Mouse (Mus musculus) kidney, embryonic 15.5 days (tissue): ENCODE measurements around the gene Efcab8. TPM values are rescaled to one million over a fixed set of nuclear protein-coding genes. Genes with fewer than 3 reads are reported as not detected.
A peak's percentile ranks its signal among the peaks of the same experiment; 100 is the strongest.

Source experiments
- ATAC-seq: fragments of 200-750 bp; cut with Nextera tagmentation; replicated peaks from 2 replicates; pipeline ENCODE4 v1.8.0; 2017; ENCODE audit warnings: moderate TSS enrichment; ENCODE audit not compliant: low FRiP score
- H3K27ac ChIP-seq: fragments of 300-500 bp; sonication (generic); 2 replicates; pipeline ENCODE4 v1.5.1; 2015; ENCODE audit warnings: mild to moderate bottlenecking, inconsistent platforms
- H3K27me3 ChIP-seq: fragments of 300-500 bp; sonication (generic); 2 replicates; pipeline ENCODE4 v1.6.1; 2015; ENCODE audit warnings: inconsistent platforms
- H3K36me3 ChIP-seq: fragments of 300-500 bp; sonication (generic); 2 replicates; pipeline ENCODE4 v1.6.1; 2015; ENCODE audit warnings: inconsistent platforms
- H3K4me1 ChIP-seq: fragments of 300-500 bp; sonication (generic); 2 replicates; pipeline ENCODE4 v1.6.1; 2015; ENCODE audit warnings: inconsistent platforms
- H3K4me2 ChIP-seq: fragments of 300-500 bp; sonication (generic); 2 replicates; pipeline ENCODE4 v1.6.1; 2015; ENCODE audit warnings: moderate library complexity, mild to moderate bottlenecking, inconsistent platforms
- H3K4me3 ChIP-seq: fragments of 300-500 bp; sonication (generic); replicated peaks from 2 replicates; pipeline ENCODE4 v1.5.1; 2015; ENCODE audit warnings: mild to moderate bottlenecking, inconsistent platforms
- H3K9ac ChIP-seq: fragments of 300-500 bp; sonication (generic); 2 replicates; pipeline ENCODE4 v1.6.1; 2015; ENCODE audit warnings: mild to moderate bottlenecking, inconsistent platforms
- H3K9me3 ChIP-seq: fragments of 300-500 bp; sonication (generic); replicated peaks from 2 replicates; pipeline ENCODE4 v1.6.1; 2016; ENCODE audit warnings: inconsistent platforms
- WGBS: fragments of 180-500 bp; shearing (Covaris S2); methylation state at CpG from one replicate; pipeline ENCODE4 v1.1.7; 2015; ENCODE audit warnings: mixed read lengths; 5-methylcytosine and 5-hydroxymethylcytosine counted together
- polyA plus RNA-seq: library from polyadenylated mRNA; unstranded; fragments of >200 nt; fragmentation: Nextera tagmentation; extraction: Ambion mirVana; gene quantifications from 2 replicates; pipeline ENCODE4 v1.2.1, GENCODE M21; 2015

Gene Efcab8
- not detected in 2 replicates for polyA plus RNA-seq

DNA sequence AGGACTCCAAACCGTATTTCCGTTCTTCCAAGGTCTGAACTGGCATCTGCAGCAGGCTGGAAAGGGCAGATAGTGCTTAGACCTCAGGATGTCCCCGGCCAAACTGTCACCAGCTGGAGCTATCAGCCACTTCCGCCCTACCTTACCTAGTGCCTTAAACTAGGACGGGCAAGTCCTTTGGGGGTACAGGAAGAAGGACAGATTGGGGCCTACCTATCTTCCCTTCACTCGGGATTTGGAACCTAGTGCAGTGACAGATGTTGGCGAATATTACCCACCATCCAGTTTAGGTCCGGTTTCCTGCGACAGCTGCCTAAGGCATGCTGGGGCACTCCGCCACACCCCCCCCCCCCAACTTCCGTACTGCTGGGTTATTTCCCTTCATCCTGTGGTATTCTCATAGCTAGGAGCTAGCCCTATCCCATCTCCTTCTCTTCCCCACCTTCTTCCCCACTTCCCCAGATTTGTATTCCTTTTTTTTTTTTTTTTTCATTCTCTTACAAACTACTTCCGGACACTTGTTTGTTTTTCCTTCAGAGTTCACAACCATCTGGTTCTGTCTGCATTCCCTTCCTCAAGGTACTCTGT, at the start of gene Efcab8:
TSS of gene Efcab8 (plus strand) at position 538 of the 588 bp plus-strand sequence.
- H3K9ac ChIP-seq = 0 out of 2 replicates have a peak within 1 kb of the TSS, but pooled peaks have one; percentile 21
- peak; percentile 3; the same call in 1 of the 2 replicates for ATAC-seq
- H3K4me2 ChIP-seq = peak within 1 kb of the TSS; percentile 79
- H3K4me1 ChIP-seq = peaks cover 13% of the 10 kb centered on the region
- H3K4me3 ChIP-seq = peak within 1 kb of the TSS; percentile 43
- 0 out of 2 replicates have a peak within 1 kb of the TSS, but pooled peaks have one; percentile 51 for H3K27ac ChIP-seq
- no peaks in the 10 kb centered on the region for H3K36me3 ChIP-seq
- H3K27me3 ChIP-seq = no peaks in the 10 kb centered on the region
- WGBS = 50% methylated on average over 12 of the region's 12 CpGs
- H3K9me3 ChIP-seq = no peaks in the 10 kb centered on the region

DNA sequence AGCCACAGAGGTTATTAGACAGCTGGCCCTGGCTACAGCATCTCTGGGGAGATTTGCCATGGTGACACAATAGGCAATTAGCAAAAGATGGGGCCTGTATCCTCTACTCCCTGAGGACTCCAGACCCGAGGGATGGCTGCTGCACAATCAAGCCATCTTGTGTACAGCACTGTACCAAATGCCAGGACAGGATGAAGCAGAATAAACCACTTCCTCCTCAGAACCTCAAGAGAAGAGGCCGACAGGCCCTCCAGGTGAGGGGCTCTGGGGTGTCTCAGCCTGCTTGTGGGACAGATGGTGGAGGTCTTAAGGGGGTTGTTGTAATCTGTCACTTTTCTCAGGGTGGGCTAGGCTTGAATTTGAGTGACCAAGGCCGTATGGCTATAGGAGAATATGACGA, 45.7 kb upstream of the Efcab8 start:
- Histone ChIP-seq H3K36me3 (no peaks in the 10 kb centered on the region), H3K27ac (no peak overlapping the region), H3K27me3 (no peaks in the 10 kb centered on the region), H3K9ac (no peak overlapping the region), H3K4me2 (no peak overlapping the region), H3K9me3 (no peaks in the 10 kb centered on the region), H3K4me3 (no peak overlapping the region), H3K4me1 (no peaks in the 10 kb centered on the region)
- ATAC-seq = no peak
- WGBS = 78% methylated on average over 4 of the region's 4 CpGs

DNA sequence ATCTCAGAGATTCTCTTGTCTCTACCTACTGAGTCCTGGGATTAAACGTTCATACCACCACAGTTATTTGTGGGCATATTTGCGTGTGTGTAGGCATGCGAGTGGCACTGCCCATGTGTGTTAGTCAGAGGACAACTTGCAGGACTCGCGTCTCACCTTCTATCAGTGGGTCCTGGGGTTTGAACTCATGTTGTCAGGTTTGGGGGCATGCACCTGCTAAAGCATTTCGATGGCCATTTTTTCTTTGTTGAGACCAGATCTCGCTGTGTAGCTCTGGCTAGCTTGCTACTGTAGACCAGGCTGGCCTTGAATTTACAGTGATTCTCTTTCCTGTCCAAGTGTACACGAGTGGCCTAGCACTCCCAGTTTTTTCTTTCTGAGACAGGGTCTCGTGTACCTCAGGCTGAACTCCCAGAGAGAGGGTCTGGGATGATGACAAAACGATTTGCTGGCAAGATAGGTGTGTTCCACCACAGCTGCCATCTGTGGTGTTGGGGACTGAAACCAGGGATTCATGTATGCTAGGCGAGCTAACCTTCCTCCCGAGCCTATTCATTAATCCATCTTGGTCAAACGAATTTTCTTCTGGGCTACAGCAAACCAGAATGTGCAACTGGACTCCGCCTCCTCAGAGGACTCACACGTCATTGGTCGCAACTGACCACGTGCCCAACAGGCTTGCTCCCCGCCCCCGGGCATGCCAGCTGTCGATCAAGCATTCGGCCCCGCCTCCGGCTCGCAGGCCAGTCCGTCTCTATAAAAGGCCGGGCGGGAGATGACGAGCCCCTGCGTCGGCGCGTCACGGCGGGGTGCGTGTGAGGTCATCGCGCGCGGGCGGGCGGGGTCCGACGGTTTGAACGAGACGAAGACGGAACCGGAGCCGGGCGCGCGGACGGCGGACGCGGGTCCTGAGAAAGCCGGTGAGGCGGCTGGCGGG, 39.0 kb upstream of the Efcab8 start, which contains the start of gene Mapre1:
TSS of gene Mapre1 (plus strand) at position 775 of the 937 bp plus-strand sequence.
- no peaks in the 10 kb centered on the region for H3K9me3 ChIP-seq
- H3K4me1 ChIP-seq = peaks cover 29% of the 10 kb centered on the region
- 0 out of 2 replicates have a peak, but pooled peaks cover 7% of the 10 kb centered on the region for H3K36me3 ChIP-seq
- peak within 1 kb of the TSS; percentile 70 for H3K4me2 ChIP-seq
- peak within 1 kb of the TSS; percentile 94 for H3K27ac ChIP-seq
- ATAC-seq = peak; percentile 98
- H3K27me3 ChIP-seq = no peaks in the 10 kb centered on the region
- peak within 1 kb of the TSS; percentile 88 for H3K9ac ChIP-seq
- peak within 1 kb of the TSS; percentile 77 for H3K4me3 ChIP-seq
- 10% methylated on average over 58 of the region's 58 CpGs for WGBS

DNA sequence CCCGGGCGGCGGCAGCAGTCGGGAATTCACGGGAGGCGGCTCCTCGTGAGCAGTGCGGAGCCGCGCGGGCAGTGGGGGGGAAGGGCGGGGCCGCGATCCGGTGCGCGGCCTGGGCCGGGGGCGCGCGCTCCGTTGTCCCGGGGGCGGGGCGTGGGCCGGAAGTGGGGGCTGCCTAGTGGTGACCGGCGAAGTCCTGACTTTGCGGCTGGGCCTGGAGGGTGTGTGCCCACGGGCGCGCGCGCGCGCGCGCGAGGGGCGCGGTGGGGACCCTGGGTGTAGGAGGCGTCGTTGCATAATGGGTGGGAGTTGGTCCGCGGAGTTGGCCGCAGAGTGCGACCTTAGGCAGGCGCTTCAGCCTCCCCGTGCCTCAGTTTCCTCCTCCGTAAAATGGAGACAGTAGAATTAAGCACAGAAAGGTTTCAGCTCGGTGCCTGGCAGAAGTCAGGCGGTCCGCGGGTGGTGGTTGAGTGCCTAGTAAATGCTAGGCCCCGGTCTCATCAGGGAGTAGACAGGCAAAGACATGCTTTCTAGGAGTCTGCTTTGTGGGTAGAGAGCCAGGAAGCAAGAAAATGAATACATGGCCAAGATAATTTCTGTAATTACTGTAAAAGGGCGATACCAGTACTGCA, 38.2 kb upstream of the Efcab8 start:
- H3K4me3 ChIP-seq = peak overlapping the region; percentile 77
- peak overlapping the region; percentile 94 for H3K27ac ChIP-seq
- under 1% methylated on average over 36 of the region's 56 CpGs for WGBS
- peak; percentile 83 for ATAC-seq
- H3K9ac ChIP-seq = peak overlapping the region; percentile 88
- no peaks in the 10 kb centered on the region for H3K9me3 ChIP-seq
- no peaks in the 10 kb centered on the region for H3K27me3 ChIP-seq
- peak overlapping the region; percentile 70 for H3K4me2 ChIP-seq
- peaks cover 13% of the 10 kb centered on the region for H3K36me3 ChIP-seq
- H3K4me1 ChIP-seq = peaks cover 29% of the 10 kb centered on the region

DNA sequence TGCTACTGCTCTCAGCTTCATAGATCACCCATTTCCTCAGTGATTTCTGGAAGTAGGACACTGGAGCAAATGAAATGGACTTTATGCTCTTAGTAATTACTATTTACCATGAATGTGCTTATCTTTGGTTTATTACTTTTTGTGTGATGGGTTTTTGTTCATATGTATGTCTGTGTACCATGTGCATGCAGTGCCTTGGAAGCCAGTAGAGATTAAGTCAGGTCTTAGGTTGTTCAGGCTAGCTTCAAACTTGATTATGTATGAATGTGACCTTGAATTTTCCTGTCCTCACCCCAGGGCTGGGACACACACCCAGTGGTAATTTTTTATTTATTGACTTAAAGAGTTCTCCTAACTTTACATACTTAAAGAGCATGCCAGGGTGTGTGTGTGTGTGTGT, 31.7 kb upstream of the Efcab8 start:
- Histone ChIP-seq H3K4me2 (no peak overlapping the region), H3K9me3 (no peaks in the 10 kb centered on the region), H3K9ac (no peak overlapping the region), H3K27ac (no peak overlapping the region), H3K27me3 (no peaks in the 10 kb centered on the region), H3K4me3 (no peak overlapping the region), H3K4me1 (peaks cover 17% of the 10 kb centered on the region), H3K36me3 (peaks cover 53% of the 10 kb centered on the region)
- no peak for ATAC-seq

DNA sequence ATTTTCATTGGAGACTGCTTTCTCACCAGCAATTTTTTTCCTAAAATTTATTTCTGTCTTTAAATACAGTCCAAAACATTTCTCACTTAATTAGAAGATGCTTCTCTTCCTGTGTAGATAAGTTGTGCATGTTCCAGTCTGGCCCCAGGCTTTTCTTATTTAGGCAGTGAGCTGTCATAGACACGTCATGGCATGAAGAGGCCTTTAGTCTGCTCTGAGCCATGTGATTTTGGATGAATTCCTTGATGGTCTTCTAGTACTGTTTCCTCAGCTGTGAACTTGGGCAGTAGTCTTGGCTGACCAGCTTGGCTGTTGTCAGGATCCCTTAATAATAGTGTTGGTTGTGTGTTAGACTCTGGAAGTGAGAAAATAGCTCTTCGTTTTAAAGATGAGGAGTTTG, 29.4 kb upstream of the Efcab8 start:
- H3K27ac ChIP-seq = no peak overlapping the region
- 84% methylated on average over 2 of the region's 2 CpGs for WGBS
- H3K36me3 ChIP-seq = peaks cover 62% of the 10 kb centered on the region
- no peaks in the 10 kb centered on the region for H3K27me3 ChIP-seq
- ATAC-seq = no peak
- H3K9me3 ChIP-seq = no peaks in the 10 kb centered on the region
- no peak overlapping the region for H3K4me3 ChIP-seq
- no peak overlapping the region for H3K9ac ChIP-seq
- no peak overlapping the region for H3K4me2 ChIP-seq
- H3K4me1 ChIP-seq = peaks cover 6% of the 10 kb centered on the region; the same call in 1 of the 2 replicates

DNA sequence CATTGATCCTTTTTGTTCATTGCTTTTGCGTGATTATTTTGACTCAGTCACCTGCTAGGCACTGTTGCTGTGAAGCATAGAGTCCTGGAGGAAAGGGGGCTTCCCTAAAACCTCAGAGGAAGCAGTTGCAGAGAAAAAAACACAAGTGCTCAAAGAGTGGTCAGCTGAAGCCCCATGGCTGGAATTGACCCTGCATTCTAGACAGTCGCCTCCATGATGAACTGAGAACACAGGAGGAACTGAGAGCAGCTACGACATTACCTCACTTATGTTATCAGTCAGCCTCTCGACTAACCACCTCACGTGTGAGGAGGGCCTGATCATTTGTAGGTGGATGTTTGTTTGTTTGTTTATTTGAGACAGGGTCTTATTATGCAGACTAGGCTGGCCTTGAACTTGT, 17.6 kb upstream of the Efcab8 start:
- 92% methylated on average over 5 of the region's 5 CpGs for WGBS
- no peaks in the 10 kb centered on the region for H3K4me1 ChIP-seq
- H3K36me3 ChIP-seq = peaks cover 100% of the 10 kb centered on the region
- no peak overlapping the region for H3K4me3 ChIP-seq
- no peaks in the 10 kb centered on the region for H3K27me3 ChIP-seq
- no peak for ATAC-seq
- no peak overlapping the region for H3K4me2 ChIP-seq
- H3K9me3 ChIP-seq = no peaks in the 10 kb centered on the region
- no peak overlapping the region for H3K9ac ChIP-seq
- no peak overlapping the region for H3K27ac ChIP-seq

DNA sequence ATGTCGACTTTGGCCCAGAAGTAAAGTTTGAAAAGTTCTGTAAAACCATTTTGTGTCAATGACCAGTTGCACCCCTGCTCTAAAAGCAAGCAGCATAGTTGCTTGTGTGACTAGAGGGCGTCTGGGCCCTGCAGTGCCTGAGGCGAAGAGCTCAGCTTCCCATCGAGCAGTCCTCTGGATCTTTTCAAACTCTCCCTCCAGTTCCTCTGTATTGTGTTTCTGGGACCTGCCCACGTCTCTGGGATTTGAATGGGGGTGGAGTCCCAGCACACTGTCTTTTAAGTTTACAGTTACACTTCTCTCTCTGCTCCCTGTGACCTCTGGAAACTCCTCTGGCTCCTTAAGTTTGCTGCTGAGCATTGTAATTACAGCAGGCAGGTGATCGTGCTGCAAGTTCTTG, 12.2 kb upstream of the Efcab8 start:
- Histone ChIP-seq H3K27ac (no peak overlapping the region), H3K9me3 (no peaks in the 10 kb centered on the region), H3K27me3 (no peaks in the 10 kb centered on the region), H3K4me1 (no peaks in the 10 kb centered on the region), H3K4me2 (no peak overlapping the region), H3K36me3 (peaks cover 92% of the 10 kb centered on the region), H3K9ac (no peak overlapping the region), H3K4me3 (no peak overlapping the region)
- ATAC-seq = peak; percentile 56; the same call in 1 of the 2 replicates
- WGBS = 53% methylated on average over 6 of the region's 6 CpGs

DNA sequence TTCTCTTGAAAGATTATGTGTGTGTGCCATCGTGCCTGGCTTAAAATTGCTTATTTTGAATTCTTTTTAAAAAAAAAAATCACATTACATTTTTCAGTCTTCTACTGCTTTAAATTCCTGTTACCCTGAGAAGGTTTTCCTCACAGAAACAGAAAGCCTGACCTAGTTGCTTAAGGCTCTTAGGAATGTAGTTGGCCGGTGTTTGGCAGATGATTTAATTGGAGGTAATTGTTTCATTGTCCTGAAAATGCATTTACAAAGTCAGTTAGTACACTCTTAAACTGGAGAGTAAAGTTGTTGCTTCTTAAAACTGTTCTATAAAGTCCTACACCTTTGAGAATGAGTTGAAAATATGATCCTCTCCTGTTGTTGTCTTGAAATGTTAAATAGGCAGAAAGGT, 10.8 kb upstream of the Efcab8 start:
- ATAC-seq = no peak
- Histone ChIP-seq H3K4me1 (no peaks in the 10 kb centered on the region), H3K36me3 (peaks cover 92% of the 10 kb centered on the region), H3K4me2 (no peak overlapping the region), H3K9me3 (no peaks in the 10 kb centered on the region), H3K9ac (no peak overlapping the region), H3K27me3 (no peaks in the 10 kb centered on the region), H3K4me3 (no peak overlapping the region), H3K27ac (no peak overlapping the region)
- 86% methylated on average over 2 of the region's 2 CpGs for WGBS

DNA sequence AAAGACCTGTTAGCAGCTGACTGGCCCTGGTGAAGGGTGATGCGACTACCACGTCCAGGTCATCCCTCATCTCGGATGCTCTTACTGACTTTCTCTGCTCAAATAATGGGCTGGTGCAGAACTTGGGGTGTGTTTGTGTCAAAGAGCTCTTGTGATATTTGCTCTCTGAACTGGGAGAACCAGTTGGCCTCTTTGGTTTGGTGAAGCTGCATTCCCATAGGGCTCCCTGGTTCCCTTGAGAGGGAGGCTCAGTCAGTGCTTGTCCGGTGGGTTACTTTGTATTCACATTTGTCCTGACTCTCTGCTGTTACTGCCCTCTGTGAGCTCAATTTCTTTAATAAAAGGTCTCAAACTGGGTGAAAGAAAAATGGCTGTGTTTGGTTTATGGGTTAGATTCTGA, 6.8 kb upstream of the Efcab8 start:
- no peaks in the 10 kb centered on the region for H3K9me3 ChIP-seq
- no peak overlapping the region for H3K4me2 ChIP-seq
- 86% methylated on average over 4 of the region's 4 CpGs for WGBS
- no peak overlapping the region for H3K4me3 ChIP-seq
- no peak overlapping the region for H3K27ac ChIP-seq
- H3K9ac ChIP-seq = no peak overlapping the region
- H3K27me3 ChIP-seq = no peaks in the 10 kb centered on the region
- no peaks in the 10 kb centered on the region for H3K4me1 ChIP-seq
- peaks cover 54% of the 10 kb centered on the region for H3K36me3 ChIP-seq
- no peak for ATAC-seq

DNA sequence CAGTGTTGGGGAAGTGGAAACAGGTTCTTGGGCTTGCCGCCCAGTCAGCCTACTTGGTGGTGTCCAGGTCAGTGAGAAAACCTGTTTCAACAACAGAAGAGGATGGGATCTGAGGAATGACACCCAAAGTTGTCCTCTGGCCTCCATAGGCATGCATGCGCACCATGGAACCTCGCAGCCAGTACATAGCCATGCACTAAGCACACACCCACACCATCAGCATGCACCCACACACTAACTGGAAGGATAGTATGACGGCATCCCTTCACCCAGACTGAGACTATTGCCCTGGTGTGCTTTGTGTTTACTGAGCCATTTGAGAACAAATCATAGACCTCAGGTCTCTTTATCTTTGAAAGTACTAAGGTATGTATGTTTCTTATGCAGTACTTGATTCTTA, 4.3 kb upstream of the Efcab8 start:
- no peak for ATAC-seq
- Histone ChIP-seq H3K36me3 (peaks cover 34% of the 10 kb centered on the region), H3K4me1 (peaks cover 13% of the 10 kb centered on the region), H3K4me3 (no peak overlapping the region), H3K9ac (no peak overlapping the region), H3K27me3 (no peaks in the 10 kb centered on the region), H3K9me3 (no peaks in the 10 kb centered on the region), H3K4me2 (no peak overlapping the region), H3K27ac (no peak overlapping the region)
- WGBS = 87% methylated on average over 4 of the region's 4 CpGs
